Mouse (Mus musculus) embryonic facial prominence, embryonic 12.5 days (tissue): ENCODE data around the gene Ubtf. TPM values are rescaled to one million over a fixed set of nuclear protein-coding genes. Genes with fewer than 3 reads are reported as not detected.

Experiments
- ATAC-seq: fragments of 200-750 bp; cut with Nextera tagmentation; 2 replicates; pipeline ENCODE4 v1.8.0; 2017; ENCODE audit not compliant: insufficient number of reproducible peaks, insufficient read depth, low FRiP score, low TSS enrichment
- H3K27ac ChIP-seq: fragments of 300-500 bp; sonication (generic); 2 replicates; pipeline ENCODE4 v1.5.1; 2016; ENCODE audit warnings: mild to moderate bottlenecking
- H3K27me3 ChIP-seq: fragments of 300-500 bp; sonication (generic); 2 replicates; pipeline ENCODE4 v1.6.1; 2016; ENCODE audit warnings: mild to moderate bottlenecking, moderate library complexity
- H3K36me3 ChIP-seq: fragments of 300-500 bp; sonication (generic); 2 replicates; pipeline ENCODE4 v1.6.1; 2016; ENCODE audit warnings: mild to moderate bottlenecking
- H3K4me1 ChIP-seq: fragments of 300-500 bp; sonication (generic); 2 replicates; pipeline ENCODE4 v1.6.1; 2016
- H3K4me2 ChIP-seq: fragments of 300-500 bp; sonication (generic); replicated peaks from 2 replicates; pipeline ENCODE4 v1.6.1; 2016; ENCODE audit warnings: mild to moderate bottlenecking, moderate library complexity
- H3K4me3 ChIP-seq: fragments of 300-500 bp; sonication (generic); 2 replicates; pipeline ENCODE4 v1.5.1; 2016; ENCODE audit warnings: mild to moderate bottlenecking
- H3K9ac ChIP-seq: fragments of 300-500 bp; sonication (generic); 2 replicates; pipeline ENCODE4 v1.6.1; 2016; ENCODE audit warnings: mild to moderate bottlenecking, moderate library complexity
- H3K9me3 ChIP-seq: fragments of 300-500 bp; sonication (generic); 2 replicates; pipeline ENCODE4 v1.6.1; 2016; ENCODE audit warnings: mild to moderate bottlenecking, moderate library complexity
- WGBS: fragments of 180-500 bp; shearing (Covaris S2); methylation state at CpG from one replicate; pipeline ENCODE4 v1.1.7; 2016; 5-methylcytosine and 5-hydroxymethylcytosine counted together
- polyA plus RNA-seq: library from polyadenylated mRNA; unstranded; fragments of >200 nt; fragmentation: Nextera tagmentation; extraction: Ambion mirVana; gene quantifications from 2 replicates; pipeline ENCODE4 v1.2.1, GENCODE M21; 2016

Ubtf gene
- polyA plus RNA-seq, 1 experiment from 2014 or later, result 103 TPM

GRCm38 (mm10) chr11:102267480-102267879 is 52.1 kb downstream of the Ubtf start:
- peaks cover 7% of the 10 kb centered on the region; the same call in 1 of the 2 replicates for H3K4me1 ChIP-seq

DNA sequence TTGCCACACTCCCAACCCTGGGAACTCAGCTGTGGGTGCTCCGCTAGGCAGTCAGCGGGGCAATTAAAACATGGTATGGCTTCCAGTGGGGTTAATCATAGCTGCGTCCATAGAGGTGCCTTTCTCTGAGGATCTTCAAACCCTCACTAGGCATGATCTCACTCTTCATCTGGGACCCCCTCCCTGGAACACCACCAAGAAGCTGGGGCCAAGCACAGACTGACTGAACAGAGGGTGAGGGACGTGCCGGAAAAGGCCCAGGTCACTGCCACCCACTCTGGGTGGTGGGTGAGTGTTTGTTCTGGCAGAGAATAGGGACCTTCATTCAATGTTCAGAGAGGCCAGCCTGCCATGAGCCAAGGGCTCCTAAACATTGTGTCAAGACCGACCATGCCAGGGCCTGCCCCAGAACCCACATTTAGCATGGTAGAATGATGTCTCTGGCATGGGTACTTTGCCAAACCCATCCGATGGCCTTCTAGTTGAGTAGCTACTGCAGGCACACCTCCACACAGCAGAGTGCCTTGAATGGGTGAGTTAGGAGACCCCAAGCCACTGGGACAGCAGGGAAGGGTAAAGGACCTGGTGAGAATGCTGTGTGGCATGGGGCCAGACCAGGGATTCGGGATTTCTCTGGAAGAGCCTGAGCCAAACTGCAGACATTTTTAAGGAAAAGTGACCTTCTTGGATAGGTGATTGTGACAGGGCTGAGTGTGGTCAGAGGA is 52.7 kb downstream of the Ubtf start:
- no peak overlapping the region for H3K27ac ChIP-seq
- 89% methylated on average over 8 of the region's 8 CpGs for WGBS
- no peaks in the 10 kb centered on the region for H3K27me3 ChIP-seq
- peaks cover 15% of the 10 kb centered on the region for H3K36me3 ChIP-seq
- H3K9ac ChIP-seq, result no peak overlapping the region
- no peak overlapping the region for H3K4me2 ChIP-seq
- peaks cover 7% of the 10 kb centered on the region; the same call in 1 of the 2 replicates for H3K4me1 ChIP-seq
- no peak for ATAC-seq
- H3K9me3 ChIP-seq, result no peaks in the 10 kb centered on the region
- H3K4me3 ChIP-seq, result no peak overlapping the region

More at GRCm38 (mm10) chr11:102267480-102267879, 52.1 kb downstream of the Ubtf start:
- ATAC-seq, result no peak
- Histone ChIP-seq H3K4me3 (no peak overlapping the region), H3K9me3 (no peaks in the 10 kb centered on the region), H3K36me3 (peaks cover 9% of the 10 kb centered on the region; the same call in 1 of the 2 replicates), H3K4me2 (no peak overlapping the region), H3K27me3 (no peaks in the 10 kb centered on the region), H3K27ac (no peak overlapping the region), H3K9ac (no peak overlapping the region)
- WGBS, result 6% methylated on average over 11 of the region's 11 CpGs

GRCm38 (mm10) chr11:102265816-102266215 is 53.7 kb downstream of the Ubtf start:
- Histone ChIP-seq H3K27ac (no peak overlapping the region), H3K9me3 (no peaks in the 10 kb centered on the region)
- 57% methylated on average over 14 of the region's 14 CpGs for WGBS

DNA sequence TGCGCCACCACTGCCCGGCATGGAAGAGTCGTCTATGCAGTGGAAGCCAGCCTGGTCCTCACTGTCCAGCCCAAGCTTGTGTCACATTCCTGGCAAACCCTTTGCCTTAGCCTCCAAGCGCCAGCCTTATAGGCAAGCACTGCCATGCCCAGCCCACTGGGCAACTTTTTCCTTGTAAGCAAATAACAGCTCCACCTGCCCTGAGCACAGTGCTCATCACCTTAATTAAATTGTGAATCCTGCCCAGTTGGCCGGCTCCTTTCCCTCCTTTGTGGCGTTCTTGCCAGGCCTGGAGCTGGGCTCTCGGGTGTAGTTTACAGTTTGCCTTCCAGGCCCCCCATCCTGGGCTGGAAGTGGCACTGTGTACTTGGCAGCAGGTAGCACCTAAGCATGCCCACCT is 56.3 kb downstream of the Ubtf start:
- 90% methylated on average over 7 of the region's 7 CpGs for WGBS
- peaks cover 37% of the 10 kb centered on the region for H3K36me3 ChIP-seq
- no peak overlapping the region for H3K9ac ChIP-seq

More at GRCm38 (mm10) chr11:102265816-102266215, 53.7 kb downstream of the Ubtf start:
- no peak for ATAC-seq
- peaks cover 7% of the 10 kb centered on the region; the same call in 1 of the 2 replicates for H3K4me1 ChIP-seq
- H3K36me3 ChIP-seq, result peaks cover 16% of the 10 kb centered on the region
- no peak overlapping the region for H3K9ac ChIP-seq
- H3K4me3 ChIP-seq, result no peak overlapping the region
- no peak overlapping the region for H3K4me2 ChIP-seq
- H3K27me3 ChIP-seq, result no peaks in the 10 kb centered on the region

GRCm38 (mm10) chr11:102258521-102258920 is 61.0 kb downstream of the Ubtf start:
- 87% methylated on average over 3 of the region's 3 CpGs for WGBS
- peaks cover 16% of the 10 kb centered on the region for H3K4me1 ChIP-seq
- H3K4me3 ChIP-seq, result no peak overlapping the region
- no peak for ATAC-seq
- no peak overlapping the region for H3K27ac ChIP-seq
- no peaks in the 10 kb centered on the region for H3K9me3 ChIP-seq
- H3K9ac ChIP-seq, result no peak overlapping the region
- H3K27me3 ChIP-seq, result no peaks in the 10 kb centered on the region
- no peak overlapping the region for H3K4me2 ChIP-seq
- H3K36me3 ChIP-seq, result peaks cover 60% of the 10 kb centered on the region

More for the DNA sequence above, 56.3 kb downstream of the Ubtf start:
- Histone ChIP-seq H3K4me3 (no peak overlapping the region), H3K9me3 (no peaks in the 10 kb centered on the region), H3K4me1 (peaks cover 8% of the 10 kb centered on the region; the same call in 1 of the 2 replicates), H3K27me3 (no peaks in the 10 kb centered on the region), H3K4me2 (no peak overlapping the region), H3K27ac (no peak overlapping the region)
- ATAC-seq, result no peak

DNA sequence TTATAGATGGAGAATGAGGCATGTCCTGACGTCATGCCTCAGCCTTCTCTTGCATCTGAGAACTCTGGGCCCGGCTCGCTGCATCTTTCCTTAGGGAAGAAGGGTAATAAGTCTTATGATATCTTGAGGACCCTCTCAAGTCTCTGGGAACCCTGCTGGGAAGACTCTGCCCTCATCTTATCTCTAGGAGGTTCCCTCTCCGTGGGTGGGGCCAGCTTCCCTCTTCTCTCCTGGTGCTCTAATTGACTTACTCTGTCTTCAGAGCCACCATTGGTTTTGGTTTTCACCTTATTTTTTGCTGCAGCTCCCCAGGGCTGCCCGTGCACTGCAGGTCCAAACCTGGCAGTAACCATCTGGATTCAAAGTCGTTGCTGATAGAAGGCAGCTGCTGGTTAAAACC is 61.4 kb downstream of the Ubtf start:
- 74% methylated on average over 6 of the region's 6 CpGs for WGBS
- Histone ChIP-seq H3K4me1 (peaks cover 16% of the 10 kb centered on the region), H3K4me3 (no peak overlapping the region), H3K4me2 (no peak overlapping the region), H3K9ac (no peak overlapping the region), H3K27ac (peak overlapping the region; percentile 60; the same call in 1 of the 2 replicates), H3K27me3 (no peaks in the 10 kb centered on the region), H3K9me3 (no peaks in the 10 kb centered on the region), H3K36me3 (peaks cover 64% of the 10 kb centered on the region)
- no peak for ATAC-seq

GRCm38 (mm10) chr11:102257514-102257913 is 62.0 kb downstream of the Ubtf start:
- peak overlapping the region; percentile 60; the same call in 1 of the 2 replicates for H3K27ac ChIP-seq
- 30% methylated on average over 9 of the region's 9 CpGs for WGBS

More at GRCm38 (mm10) chr11:102257514-102257913, 62.0 kb downstream of the Ubtf start:
- no peak for ATAC-seq
- no peaks in the 10 kb centered on the region for H3K27me3 ChIP-seq
- no peak overlapping the region for H3K9ac ChIP-seq
- H3K9me3 ChIP-seq, result no peaks in the 10 kb centered on the region
- H3K4me2 ChIP-seq, result no peak overlapping the region
- H3K4me1 ChIP-seq, result peaks cover 16% of the 10 kb centered on the region
- H3K36me3 ChIP-seq, result peaks cover 61% of the 10 kb centered on the region
- peak overlapping the region; percentile 3; the same call in 1 of the 2 replicates for H3K4me3 ChIP-seq

Other genes starting within 250 kb of the Ubtf start
- 12.7 and 12.8 TPM in 2 replicates for gene Mpp2, start 231.2 kb downstream of the Ubtf start, polyA plus RNA-seq
- not detected in 2 replicates for gene Ppy, start 218.4 kb downstream of the Ubtf start, polyA plus RNA-seq
- gene Pyy, start 211.9 kb downstream of the Ubtf start, polyA plus RNA-seq, result 0.71 TPM in 1 of 2 replicates, not detected in the other
- 0.06 TPM in 1 of 2 replicates, not detected in the other for gene Nags, start 174.2 kb downstream of the Ubtf start, polyA plus RNA-seq
- gene Tmem101, start 163.3 kb downstream of the Ubtf start, polyA plus RNA-seq, result 43.4 and 44.3 TPM in 2 replicates
- 104 and 108 TPM in 2 replicates for gene Lsm12, start 134.4 kb downstream of the Ubtf start, polyA plus RNA-seq
- 30.3 and 31.3 TPM in 2 replicates for gene G6pc3, start 130.1 kb downstream of the Ubtf start, polyA plus RNA-seq
- 70.0 and 80.0 TPM in 2 replicates for gene Hdac5, start 89.6 kb downstream of the Ubtf start, polyA plus RNA-seq
- 20.6 and 21.7 TPM in 2 replicates for gene BC030867, start 70.9 kb downstream of the Ubtf start, polyA plus RNA-seq
- gene Asb16, start 51.0 kb downstream of the Ubtf start, polyA plus RNA-seq, result 0.10 and 0.18 TPM in 2 replicates
- 48.9 and 53.6 TPM in 2 replicates for gene Tmub2, start 34.8 kb downstream of the Ubtf start, polyA plus RNA-seq
- 25.0 and 26.1 TPM in 2 replicates for gene Atxn7l3, start 23.1 kb downstream of the Ubtf start, polyA plus RNA-seq
- 24.5 and 26.4 TPM in 2 replicates for gene Slc4a1, start 46.5 kb upstream of the Ubtf start, polyA plus RNA-seq
- 15.9 and 20.4 TPM in 2 replicates for gene Rundc3a, start 73.7 kb upstream of the Ubtf start, polyA plus RNA-seq
- gene Slc25a39, start 88.2 kb upstream of the Ubtf start, polyA plus RNA-seq, result 188 and 189 TPM in 2 replicates
- gene Grn, start 110.6 kb upstream of the Ubtf start, polyA plus RNA-seq, result 116 and 126 TPM in 2 replicates
- gene Fam171a2, start 127.9 kb upstream of the Ubtf start, polyA plus RNA-seq, result 13.5 and 15.3 TPM in 2 replicates
- gene Itga2b, start 150.4 kb upstream of the Ubtf start, polyA plus RNA-seq, result 6.8 and 8.3 TPM in 2 replicates
- 68.7 and 69.1 TPM in 2 replicates for gene Gpatch8, start 236.7 kb upstream of the Ubtf start, polyA plus RNA-seq